In the genomic region with DNA sequence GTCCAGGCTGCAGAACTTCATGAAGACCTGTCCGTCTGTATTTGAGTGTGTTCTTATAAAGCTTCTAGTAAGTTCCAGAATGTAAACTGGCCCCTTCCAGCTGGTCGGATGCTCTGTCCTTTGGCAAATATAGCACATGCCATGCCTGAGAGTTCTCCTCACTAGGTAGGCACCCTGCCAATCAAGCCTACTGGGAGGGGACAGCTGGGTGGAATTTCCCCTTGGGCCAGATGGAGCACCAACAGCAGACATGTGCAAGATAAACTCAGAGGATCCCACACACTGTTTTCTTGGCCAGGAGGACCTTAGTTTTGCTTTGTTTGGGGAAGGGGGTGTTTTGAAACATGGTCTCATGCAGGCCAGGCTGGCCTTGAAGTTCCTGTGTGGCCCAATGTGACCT, we compare ENCODE assay signal across 8 mouse cellular contexts. TPM values are rescaled to one million over a fixed set of nuclear protein-coding genes. Genes with fewer than 3 reads are reported as not detected.
DNase-seq lines count a peak whose midpoint lies in the region; ATAC-seq lines count a peak whose summit lies in the region.

No protein-coding gene starts in this region.

- H3K27ac ChIP-seq in heart, embryonic 11.5 days (ENCODE audit: low read depth, low read length) = no peak overlapping the region

- peaks cover 3% of the 10 kb centered on the region; the same call in 1 of the 2 replicates for H3K4me1 ChIP-seq in heart, embryonic 11.5 days (ENCODE audit: control insufficient read depth, insufficient read depth, low read length)

- H3K4me3 ChIP-seq in heart, embryonic 11.5 days (ENCODE audit: low read depth, low read length) = no peak overlapping the region

- H3K27me3 ChIP-seq in heart, embryonic 11.5 days (ENCODE audit: control insufficient read depth, insufficient read depth, low read length) = no peaks in the 10 kb centered on the region

- no peak for ATAC-seq in heart, embryonic 11.5 days (replicated peaks; ENCODE audit: insufficient number of reproducible peaks, low FRiP score, low TSS enrichment)
- no peak for ATAC-seq in monocyte, adult 5-6 weeks (replicated peaks; ENCODE audit: insufficient number of reproducible peaks, low FRiP score, low TSS enrichment, poor library complexity, severe bottlenecking)

- peak; percentile 79 to 89 for DNase-seq in heart, adult 18-20 months
- peak; percentile 69 for DNase-seq in NIH3T3 (ENCODE audit: low read depth)
- peak; percentile 75 for DNase-seq in heart, adult 8-10 months (ENCODE audit: low spot score)
- DNase-seq in layer of hippocampus, postnatal 10 days (ENCODE audit: low spot score in 2 of 2) = peak; percentile 54 to 62
- no peak for DNase-seq in embryo, embryonic 10 days (ENCODE audit: low spot score)
- DNase-seq in spleen, adult 18-20 months = no peak

- H3K4me2 ChIP-seq in heart, embryonic 11.5 days = no peak overlapping the region

- no peaks in the 10 kb centered on the region for H3K36me3 ChIP-seq in heart, embryonic 11.5 days (ENCODE audit: control insufficient read depth, insufficient read depth, low read length)

- H3K9me3 ChIP-seq in heart, embryonic 11.5 days (replicated peaks; ENCODE audit: control insufficient read depth, low read length) = no peaks in the 10 kb centered on the region

- WGBS in heart, embryonic 11.5 days (ENCODE audit: insufficient replicate concordance) = 71% methylated on average over 2 of the region's 2 CpGs

- H3K9ac ChIP-seq in heart, embryonic 11.5 days (ENCODE audit: low read depth, low read length) = no peak overlapping the region

RNA-seq across cellular contexts. Expression of a gene that starts 23.9 kb away (rescaled TPM):
- total RNA-seq in heart, adult 18-20 months (2021) = 100 to 1,000 TPM; 215 to 269 TPM
- polyA plus RNA-seq in heart, embryonic 11.5 days (2014; fragmentation: Nextera tagmentation; extraction: Ambion mirVana) = 168 and 188 TPM in 2 replicates
- 100 to 1,000 TPM; 205 to 238 (median 230) TPM for total RNA-seq in heart, adult 8-10 months (2022)
- total RNA-seq in layer of hippocampus, postnatal 10 days (2021) = 100 to 1,000 TPM in 1 of 2 experiments, 10 to 100 TPM in 1; 90.8 to 117 TPM
- not detected in 3 replicates for total RNA-seq in monocyte, adult 5-6 weeks (2017)

Comparison
In these comparisons a context has a peak if more than half of its experiments do, and no peak if none do; other contexts are left out.
1. DNase-seq: peak in heart, adult 18-20 months (2 of 2), NIH3T3 (single experiment), heart, adult 8-10 months (single experiment) and layer of hippocampus, postnatal 10 days (2 of 2); none in embryo, embryonic 10 days (single experiment) and spleen, adult 18-20 months (0 of 2).
2. RNA of a gene that starts 23.9 kb away (total RNA-seq): 215 to 269 TPM in heart, adult 18-20 months, 205 to 238 TPM in heart, adult 8-10 months and 90.8 to 117 TPM in layer of hippocampus, postnatal 10 days; not detected in monocyte, adult 5-6 weeks; every median in the first group is over 10 times any median in the second.